Mouse (Mus musculus): ENCODE results near the gene Gatc. TPM values are rescaled to one million over a fixed set of nuclear protein-coding genes. Genes with fewer than 3 reads are reported as not detected.
A peak's percentile ranks its signal among the peaks of the same experiment; 100 is the strongest.
"Not testable (repeated sequence)": the region's sequence is repeated elsewhere in the genome, so short reads cannot be mapped to it uniquely, and the experiment has no call there.

The Gatc gene
- total RNA-seq, 2 experiments from 2014 or later, result 17.7 to 21.7 TPM

GRCm38 (mm10) chr5:115333626-115334025 lies 7.4 kb downstream of the Gatc start:
- no peak for DNase-seq

GRCm38 (mm10) chr5:115330955-115331354 lies 10.0 kb downstream of the Gatc start:
- no peak for DNase-seq

GRCm38 (mm10) chr5:115327610-115328548 lies 13.1 kb downstream of the Gatc start:
- peak; percentile 21 to 43 for DNase-seq

- DNase-seq, result peak; percentile 98
These were observed 13.9 kb downstream of the Gatc start, which contains the start of gene Srsf9 for GRCm38 (mm10) chr5:115326875-115327609. Srsf9 (plus strand) TSS chr5:115327177.

GRCm38 (mm10) chr5:115326256-115326831 lies 14.6 kb downstream of the Gatc start:
- no peak for DNase-seq

GRCm38 (mm10) chr5:115319004-115319940 lies 21.7 kb downstream of the Gatc start:
- DNase-seq, result peak; percentile 84

GRCm38 (mm10) chr5:115317645-115318328 lies 23.2 kb downstream of the Gatc start:
- no peak for DNase-seq

GRCm38 (mm10) chr5:115316968-115317644 lies 23.9 kb downstream of the Gatc start:
- DNase-seq, result no peak

- DNase-seq, result no peak
These were observed 27.4 kb downstream of the Gatc start for GRCm38 (mm10) chr5:115313668-115313943.

GRCm38 (mm10) chr5:115312816-115313667 lies 27.9 kb downstream of the Gatc start:
- no peak for DNase-seq

GRCm38 (mm10) chr5:115312354-115312753 lies 28.6 kb downstream of the Gatc start:
- no peak for DNase-seq

GRCm38 (mm10) chr5:115302190-115302589 lies 38.8 kb downstream of the Gatc start:
- not testable (repeated sequence) for DNase-seq

GRCm38 (mm10) chr5:115301615-115302014 lies 39.4 kb downstream of the Gatc start:
- DNase-seq, result no peak

- peak; percentile 98 to 99 for DNase-seq
These were observed 40.0 kb downstream of the Gatc start, which contains the start of gene Dynll1 for GRCm38 (mm10) chr5:115300792-115301614. Dynll1 (minus strand) TSS chr5:115300999.

- DNase-seq, result peak; percentile 67 to 74
These were observed 40.8 kb downstream of the Gatc start for GRCm38 (mm10) chr5:115300035-115300744.

GRCm38 (mm10) chr5:115296347-115296746 lies 44.6 kb downstream of the Gatc start:
- no peak for DNase-seq

GRCm38 (mm10) chr5:115294173-115294572 lies 46.8 kb downstream of the Gatc start:
- no peak for DNase-seq

- peak in 1 of 2 experiments; percentile 36 for DNase-seq
These were observed 56.2 kb downstream of the Gatc start for GRCm38 (mm10) chr5:115284735-115285134.
